Mouse (Mus musculus): ENCODE results near the gene St13.

DNA sequence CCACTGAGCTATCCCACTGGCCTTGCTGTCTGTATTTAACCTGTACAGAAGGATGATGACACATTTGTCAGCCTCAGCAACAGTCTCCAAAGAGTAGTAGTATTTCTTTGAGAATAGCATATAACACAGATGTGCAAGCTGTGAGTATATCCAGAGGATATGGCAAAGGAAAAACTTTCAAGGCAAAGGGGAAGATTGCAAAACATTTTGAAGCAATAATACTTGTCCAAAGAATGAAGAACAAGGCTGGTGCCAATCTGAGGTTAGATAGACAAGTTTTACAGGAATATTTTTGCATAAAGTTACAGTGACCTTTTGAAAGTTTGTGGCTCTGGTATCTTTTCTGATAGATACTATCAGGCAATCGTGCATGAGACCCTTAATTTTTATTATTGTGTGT, 31.3 kb upstream of the St13 start:
- TF ChIP-seq CTCF (IDR thresholded peaks at IDR 0.05; ENCODE audit: control insufficient read depth, insufficient read depth, low read length) (no peak), POLR2A (IDR thresholded peaks at IDR 0.05; ENCODE audit: borderline replicate concordance, control insufficient read depth, low read depth, low read length) (no peak)
